Comparison of ENCODE assay signal across 9 mouse cellular contexts in genomic region chr10:58813081-58813800, GRCm38 (mm10). TPM values are rescaled to one million over a fixed set of nuclear protein-coding genes. Genes with fewer than 3 reads are reported as not detected.
DNase-seq lines count a peak whose midpoint lies in the region; ATAC-seq and TF ChIP-seq lines count a peak whose summit lies in the region.
"Had no signal": no experiment of that assay in that cellular context is flagged by ENCODE, and none has a peak within 500 bp of the region (broad histone marks: within the 10 kb centered on the region; RNA-seq: fewer than 3 reads in every experiment).

Gene Sh3rf3, plus strand, starts transcription at chr10:58813359.

- ATAC-seq in embryonic facial prominence, embryonic 11.5 days (replicated peaks; ENCODE audit: insufficient number of reproducible peaks, low FRiP score, low TSS enrichment, low read depth) = peak; percentile 49
- ATAC-seq in heart, postnatal 0 days (ENCODE audit: insufficient read depth, low read depth) = no peak; the same call in 1 of the 2 replicates
- ATAC-seq in lung, embryonic 16.5 days (ENCODE audit: low read depth) = peak; percentile 76
- ATAC-seq in inflammation-experienced regulatory T-cells, adult 6 months = no peak

- H3K4me1 ChIP-seq in embryonic facial prominence, embryonic 11.5 days (ENCODE audit: control insufficient read depth, insufficient read depth, low read length) = peaks cover 3% of the 10 kb centered on the region; the same call in 1 of the 2 replicates
- H3K4me1 ChIP-seq in heart, postnatal 0 days (ENCODE audit: control insufficient read depth, insufficient read depth) = peaks cover 14% of the 10 kb centered on the region; the same call in 1 of the 2 replicates
- H3K4me1 ChIP-seq in lung, embryonic 16.5 days (replicated peaks; ENCODE audit: control insufficient read depth, insufficient read depth, low read length) = no peaks in the 10 kb centered on the region; the same call in 1 of the 2 replicates

- H3K27ac ChIP-seq in embryonic facial prominence, embryonic 11.5 days (replicated peaks; ENCODE audit: low read depth, low read length) = 0 out of 2 replicates have a peak within 1 kb of the TSS, but pooled peaks have one; percentile 13
- H3K27ac ChIP-seq in heart, postnatal 0 days (ENCODE audit: low read depth) = no peak within 1 kb of the TSS
- H3K27ac ChIP-seq in lung, embryonic 16.5 days (ENCODE audit: low read length) = peak within 1 kb of the TSS; percentile 56
- H3K27ac ChIP-seq: macrophage had no signal

- peak within 1 kb of the TSS; percentile 50 for H3K9ac ChIP-seq in embryonic facial prominence, embryonic 11.5 days (replicated peaks; ENCODE audit: low read length)
- H3K9ac ChIP-seq in heart, postnatal 0 days (replicated peaks; ENCODE audit: low read depth, low read length) = peak within 1 kb of the TSS; percentile 12; the same call in 1 of the 2 replicates
- H3K9ac ChIP-seq in lung, embryonic 16.5 days (ENCODE audit: low read length) = peak within 1 kb of the TSS; percentile 74

- no peak for TF ChIP-seq CTCF in heart, postnatal 0 days (IDR thresholded peaks at IDR 0.05; ENCODE audit: low read depth)

- H3K4me3 ChIP-seq in embryonic facial prominence, embryonic 11.5 days (ENCODE audit: low read depth, low read length) = peak within 1 kb of the TSS; percentile 56
- H3K4me3 ChIP-seq in heart, postnatal 0 days (ENCODE audit: low read depth, low read length) = peak within 1 kb of the TSS; percentile 60
- peak within 1 kb of the TSS; percentile 57 for H3K4me3 ChIP-seq in lung, embryonic 16.5 days (ENCODE audit: low read length)

- under 1% methylated on average over 75 of the region's 79 CpGs for WGBS in embryonic facial prominence, embryonic 11.5 days
- WGBS in heart, postnatal 0 days = under 1% methylated on average over 51 of the region's 79 CpGs
- WGBS in lung, embryonic 16.5 days = under 1% methylated on average over 74 of the region's 79 CpGs

- no peak for TF ChIP-seq EP300 in heart, postnatal 0 days (IDR thresholded peaks at IDR 0.05; ENCODE audit: low read depth)

- H3K36me3 ChIP-seq in embryonic facial prominence, embryonic 11.5 days (replicated peaks; ENCODE audit: control insufficient read depth, insufficient read depth, low read depth, low read length) = no peaks in the 10 kb centered on the region
- H3K36me3 ChIP-seq in heart, postnatal 0 days (replicated peaks; ENCODE audit: control insufficient read depth, insufficient read depth, low read length) = no peaks in the 10 kb centered on the region
- H3K36me3 ChIP-seq in lung, embryonic 16.5 days (ENCODE audit: control insufficient read depth, insufficient read depth, low read length) = no peaks in the 10 kb centered on the region

- DNase-seq in urinary bladder, adult 18-20 months (ENCODE audit: low spot score in 2 of 2) = peak; percentile 8 to 56
- DNase-seq in urinary bladder, postnatal 10 days (ENCODE audit: low spot score) = no peak
- DNase-seq in embryonic facial prominence, embryonic 11.5 days (ENCODE audit: low spot score) = peak; percentile 41
- DNase-seq in heart, postnatal 0 days (ENCODE audit: low spot score) = no peak
- DNase-seq in layer of hippocampus, postnatal 14 days (ENCODE audit: low spot score in 2 of 2) = peak in 1 of 2 experiments; percentile 50
- DNase-seq in retina, embryonic 14.5 days (ENCODE audit: low spot score) = peak; percentile 63

- H3K4me2 ChIP-seq in embryonic facial prominence, embryonic 11.5 days (ENCODE audit: low read depth, low read length) = peak within 1 kb of the TSS; percentile 100
- peak within 1 kb of the TSS; percentile 97 for H3K4me2 ChIP-seq in heart, postnatal 0 days (ENCODE audit: low read depth, low read length)
- peak within 1 kb of the TSS; percentile 59 for H3K4me2 ChIP-seq in lung, embryonic 16.5 days (ENCODE audit: low read depth, low read length)

- no peaks in the 10 kb centered on the region for H3K9me3 ChIP-seq in embryonic facial prominence, embryonic 11.5 days (replicated peaks; ENCODE audit: control insufficient read depth, low read length)
- no peaks in the 10 kb centered on the region for H3K9me3 ChIP-seq in heart, postnatal 0 days (replicated peaks; ENCODE audit: control insufficient read depth, low read length)
- no peaks in the 10 kb centered on the region for H3K9me3 ChIP-seq in lung, embryonic 16.5 days (ENCODE audit: control insufficient read depth, low read length)

- H3K27me3 ChIP-seq in embryonic facial prominence, embryonic 11.5 days (ENCODE audit: control insufficient read depth, insufficient read depth, low read length) = peaks cover 21% of the 10 kb centered on the region
- H3K27me3 ChIP-seq in heart, postnatal 0 days (ENCODE audit: control insufficient read depth, insufficient read depth, low read length) = peaks cover 77% of the 10 kb centered on the region
- H3K27me3 ChIP-seq in lung, embryonic 16.5 days (ENCODE audit: control insufficient read depth, insufficient read depth, low read depth, low read length) = peaks cover 18% of the 10 kb centered on the region

RNA-seq across cellular contexts. Expression of gene Sh3rf3, which starts in this region (rescaled TPM):
- 0.98 and 1.2 TPM in 2 replicates for polyA plus RNA-seq in embryonic facial prominence, embryonic 11.5 days (2014; fragmentation: Nextera tagmentation; extraction: Ambion mirVana)
- total RNA-seq in heart, postnatal 0 days (2014; rRNA removed; ENCODE audit: low replicate concordance) = not detected in 2 replicates
- 0.18 TPM in 2 replicates for polyA plus RNA-seq in heart, postnatal 0 days (2015; fragmentation: Nextera tagmentation; extraction: Ambion mirVana)
- total RNA-seq in layer of hippocampus, postnatal 14 days (2021) = 10 to 100 TPM; 43.2 to 45.4 TPM
- polyA plus RNA-seq in lung, embryonic 16.5 days (2015; fragmentation: Nextera tagmentation; extraction: Ambion mirVana) = 1.9 and 2.8 TPM in 2 replicates
- not detected for polyA plus RNA-seq in inflammation-experienced regulatory T-cells, adult 6 months (2017; shearing (Covaris generic))
- polyA plus RNA-seq: macrophage had no signal

Comparison
In these comparisons a context has a peak if more than half of its experiments do, and no peak if none do; other contexts are left out.
1. RNA of gene Sh3rf3 (total RNA-seq): 43.2 to 45.4 TPM in layer of hippocampus, postnatal 14 days; not detected in heart, postnatal 0 days; every median in the first group is over 10 times any median in the second.
2. DNase-seq: peak in urinary bladder, adult 18-20 months (2 of 2), embryonic facial prominence, embryonic 11.5 days (single experiment) and retina, embryonic 14.5 days (single experiment); none in urinary bladder, postnatal 10 days (single experiment) and heart, postnatal 0 days (single experiment).
3. ATAC-seq: peak in embryonic facial prominence, embryonic 11.5 days (single experiment) and lung, embryonic 16.5 days (single experiment); none in heart, postnatal 0 days (single experiment) and inflammation-experienced regulatory T-cells, adult 6 months (single experiment).
4. H3K9ac ChIP-seq: peak in every context shown above with its lines; median percentile 74 in lung, embryonic 16.5 days; 50 in embryonic facial prominence, embryonic 11.5 days; 12 in heart, postnatal 0 days.
5. Peak in every context shown above with its lines, with median percentiles within 50 percentile points of each other: H3K4me2 ChIP-seq and H3K4me3 ChIP-seq.